Mouse (Mus musculus) ES-Bruce4 (cell line): ENCODE data around the gene Snx33.

Experiments
- CTCF ChIP-seq: IDR thresholded peaks from one replicate; pipeline ENCODE4 v1.8.1; 2011; ENCODE audit warnings: low read depth, low read length
- EP300 ChIP-seq: IDR thresholded peaks from 2 replicates; pipeline ENCODE4 v1.6.1; 2011; ENCODE audit warnings: low read depth, low read length; ENCODE audit not compliant: insufficient read depth
- POLR2A ChIP-seq: IDR thresholded peaks from one replicate; pipeline ENCODE4 v1.8.1; 2011; ENCODE audit warnings: low read length; ENCODE audit not compliant: insufficient read depth

DNA sequence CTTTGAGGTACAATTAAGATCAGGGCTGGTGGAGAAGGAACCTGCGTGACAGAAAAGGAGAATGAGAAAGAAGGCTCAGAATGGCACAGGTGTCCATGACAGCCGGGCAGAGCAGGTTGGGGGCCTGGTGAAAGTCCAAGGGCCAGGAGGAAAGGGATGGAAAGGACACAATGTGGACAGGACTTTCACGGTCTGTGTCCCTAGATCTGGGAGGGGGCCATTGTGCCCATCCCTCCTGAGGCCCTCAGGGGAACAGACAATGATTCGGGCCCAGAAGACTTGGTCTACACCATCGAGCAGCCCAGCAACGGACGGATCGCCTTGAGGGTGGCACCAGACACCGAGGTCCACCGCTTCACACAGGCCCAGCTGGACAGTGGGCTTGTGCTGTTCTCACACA is 36.1 kb downstream of the Snx33 start:
- TF ChIP-seq CTCF (no peak), POLR2A (no peak), EP300 (no peak)
